Mouse (Mus musculus): ENCODE results near the gene Slc17a7.
"Not testable (repeated sequence)": the region's sequence is repeated elsewhere in the genome, so short reads cannot be mapped to it uniquely, and the experiment has no call there.

Slc17a7 gene

DNA sequence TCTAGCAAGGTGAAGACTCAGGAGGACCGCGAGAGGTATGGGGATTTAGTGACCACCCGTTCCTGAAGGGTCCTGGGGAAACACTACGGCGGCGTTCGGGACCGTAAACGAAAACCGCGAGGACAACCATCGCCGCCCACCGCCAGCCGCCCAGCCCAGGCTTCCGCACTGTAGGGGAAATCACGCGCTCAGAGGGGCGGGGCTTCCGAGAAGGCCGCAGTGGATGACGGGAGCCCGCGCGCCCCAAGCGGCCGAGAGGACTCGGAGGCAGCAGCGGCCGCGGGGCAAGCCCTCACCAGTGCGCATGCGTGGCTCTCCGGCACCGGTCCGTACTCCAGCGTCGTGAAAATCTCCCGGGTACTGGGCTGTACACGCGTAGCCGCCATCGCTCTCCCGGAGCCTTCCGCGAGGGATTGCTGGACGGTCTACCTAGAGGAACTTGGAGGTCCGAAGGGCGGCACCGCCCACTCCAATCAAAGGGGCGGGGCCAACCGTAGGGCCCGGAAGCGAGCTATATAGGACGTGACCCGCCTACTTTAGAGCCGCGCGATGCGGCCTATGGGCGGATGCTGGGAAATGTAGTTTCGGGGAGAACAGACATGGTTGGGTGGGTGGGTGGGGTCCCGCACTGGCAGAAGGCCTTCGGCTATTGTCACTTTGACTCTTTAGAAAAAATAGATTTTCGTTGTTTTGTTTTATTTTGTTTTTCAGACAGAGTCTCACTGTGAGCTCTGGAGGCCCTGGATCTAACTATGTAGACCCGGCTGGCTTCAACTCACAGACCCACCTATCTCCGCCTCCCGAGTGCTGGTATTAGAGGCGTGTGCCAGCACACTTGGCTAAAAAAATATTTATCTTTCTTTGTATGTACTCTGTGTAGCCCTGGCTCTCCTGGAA, 9.4 kb upstream of the Slc17a7 start, which contains the start of the genes Pih1d1 and Aldh16a1:
TSS of gene Pih1d1 (plus strand) at position 208 of the 897 bp plus-strand sequence.
TSS of gene Aldh16a1 (minus strand) at position 489 of the 897 bp plus-strand sequence.
- DNase-seq (ENCODE audit: low read depth, low spot score) = peak; percentile 91

DNA sequence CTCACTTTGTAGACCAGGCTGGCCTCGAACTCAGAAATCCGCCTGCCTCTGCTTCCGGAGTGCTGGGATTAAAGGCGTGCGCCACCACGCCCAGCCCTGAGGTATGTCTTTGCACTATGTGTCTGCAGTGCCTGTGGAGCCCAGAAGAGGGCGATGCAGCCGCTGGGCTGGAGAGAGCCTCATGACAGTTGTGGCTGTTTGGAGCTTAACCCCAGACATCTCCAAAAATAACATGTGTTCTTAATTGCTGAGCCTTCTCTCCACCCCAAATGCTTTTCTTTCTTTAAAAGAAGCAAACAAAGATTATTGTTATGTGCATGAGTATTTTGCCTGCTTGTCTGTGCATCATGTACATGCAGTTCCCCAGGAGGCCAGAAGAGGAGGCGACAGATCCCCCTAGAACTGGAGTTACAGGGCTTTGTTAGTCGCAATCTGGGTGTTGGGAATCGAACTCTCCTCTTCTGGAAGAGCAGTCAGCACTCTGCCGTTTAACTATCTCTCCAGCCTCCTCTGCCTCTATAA, 8.7 kb upstream of the Slc17a7 start:
- DNase-seq (ENCODE audit: low read depth, low spot score) = no peak

DNA sequence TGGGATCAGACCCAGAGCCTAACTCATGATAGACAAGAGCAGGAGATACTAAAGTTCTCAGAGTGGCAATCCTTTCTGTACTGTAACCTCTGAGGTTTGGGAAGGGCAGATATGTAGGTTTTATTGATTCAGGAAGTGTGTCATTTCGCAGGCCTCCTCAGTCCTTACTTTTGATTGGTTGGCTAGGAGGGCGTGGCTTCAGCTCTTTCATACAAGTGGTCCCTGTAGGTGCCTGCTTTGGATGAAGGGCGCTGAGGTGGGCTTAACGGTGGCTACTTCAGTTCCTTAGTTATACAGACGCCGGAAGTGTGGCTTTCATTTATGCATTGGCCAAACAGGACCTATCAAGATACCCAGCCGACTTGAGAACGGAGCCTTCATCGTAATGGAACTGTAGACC, 8.2 kb upstream of the Slc17a7 start:
- no peak for DNase-seq (ENCODE audit: low read depth, low spot score)

DNA sequence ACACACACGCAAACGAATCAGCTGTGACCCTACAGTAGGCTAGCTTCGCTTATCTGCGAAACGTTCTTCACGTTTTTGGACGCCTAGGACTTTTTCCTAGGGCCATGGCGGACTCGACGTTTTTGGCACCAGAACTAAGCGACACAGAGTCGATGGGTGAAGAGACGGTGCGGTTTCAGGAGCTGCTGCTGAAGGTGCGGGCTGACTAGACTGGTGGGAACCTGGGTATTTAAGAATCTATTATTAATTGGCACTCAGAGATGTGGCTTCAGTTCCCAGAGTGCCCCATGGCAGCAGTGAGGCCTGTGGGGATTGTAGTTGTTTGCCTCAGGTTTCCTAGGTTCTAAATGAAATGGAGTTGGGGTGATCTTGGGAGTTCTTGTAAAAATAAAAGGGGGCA, 7.5 kb upstream of the Slc17a7 start:
- DNase-seq (ENCODE audit: low read depth, low spot score) = no peak

DNA sequence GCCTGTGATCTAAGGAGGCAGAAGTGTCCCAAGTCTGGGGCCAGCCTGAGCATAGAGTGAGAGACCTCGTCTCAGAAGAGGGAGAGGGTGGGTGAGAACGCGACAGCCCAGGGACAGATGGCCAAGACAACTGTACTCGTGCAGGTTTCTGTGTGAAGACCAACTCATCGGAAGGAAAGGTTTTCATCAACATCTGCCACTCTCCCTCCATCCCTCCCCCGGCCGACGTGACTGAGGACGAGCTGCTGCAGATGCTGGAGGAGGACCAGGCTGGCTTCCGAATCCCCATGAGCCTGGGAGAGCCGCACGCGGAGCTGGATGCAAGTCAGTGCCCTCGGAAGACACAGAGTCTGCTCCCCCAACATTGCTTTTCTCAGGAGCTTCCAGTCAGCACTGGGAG, 6.3 kb upstream of the Slc17a7 start:
- no peak for DNase-seq (ENCODE audit: low read depth, low spot score)

DNA sequence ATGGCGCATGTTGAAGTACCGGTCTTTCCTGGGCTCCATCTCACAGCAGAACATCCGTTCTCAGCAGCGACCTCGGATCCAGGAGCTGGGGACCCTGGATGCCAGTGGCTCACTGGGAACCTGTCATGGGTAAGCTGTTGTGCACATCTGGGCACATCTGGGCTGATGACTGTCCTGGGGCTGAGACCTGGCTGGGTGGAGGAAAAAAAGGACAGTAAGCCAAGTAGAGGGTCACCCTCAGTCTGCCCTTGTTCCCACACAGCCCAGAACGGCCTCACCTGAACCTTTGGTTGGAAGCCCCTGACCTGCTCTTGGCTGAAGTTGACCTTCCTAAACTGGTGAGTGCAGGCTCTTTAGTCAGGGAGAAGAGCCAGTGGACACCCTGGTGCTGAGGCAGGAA, 4.8 kb upstream of the Slc17a7 start:
- DNase-seq (ENCODE audit: low read depth, low spot score) = no peak

DNA sequence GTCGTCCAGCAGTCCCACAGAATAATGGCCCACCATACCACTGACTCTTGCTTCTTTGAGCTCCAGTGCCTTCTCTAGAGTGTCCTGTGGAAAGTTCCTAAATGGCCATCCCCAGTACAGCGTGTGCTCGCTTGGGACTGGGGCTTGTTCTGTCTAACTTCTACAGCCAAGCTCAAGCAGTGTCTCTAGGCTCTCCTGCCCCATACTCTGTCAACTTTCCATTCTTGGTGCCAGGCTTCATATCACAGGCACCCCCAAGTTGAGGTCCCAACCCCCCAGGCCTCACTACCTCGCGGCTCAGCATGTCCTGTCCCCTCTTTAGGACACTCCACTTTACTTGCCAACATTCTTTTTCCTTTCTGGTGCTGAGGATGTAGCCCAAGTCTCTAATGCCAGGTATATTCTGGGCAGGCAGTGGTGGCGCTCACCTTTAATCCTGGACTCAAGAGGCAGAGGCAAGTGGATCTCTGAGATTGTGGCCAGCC, 3.4 kb upstream of the Slc17a7 start:
- no peak for DNase-seq (ENCODE audit: low read depth, low spot score)

DNA sequence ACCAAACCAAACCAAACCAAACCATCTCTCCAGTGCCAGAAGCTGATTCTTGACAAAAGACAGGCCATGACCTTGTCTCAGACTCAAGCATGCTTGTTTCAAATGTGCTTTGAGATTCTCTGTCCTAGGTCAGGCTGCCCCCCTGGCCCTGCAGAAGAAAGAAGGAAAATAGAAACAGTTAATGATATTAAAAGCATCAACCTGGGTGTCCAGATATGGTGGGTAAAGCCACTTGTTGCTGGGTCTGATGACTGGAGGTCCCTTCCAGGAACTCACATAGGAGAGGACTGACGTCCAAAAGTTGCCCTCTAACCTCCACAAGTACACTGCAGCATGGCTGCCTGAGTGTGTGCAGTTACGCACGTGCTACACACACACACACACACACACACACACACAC, 2.9 kb upstream of the Slc17a7 start:
- DNase-seq (ENCODE audit: low read depth, low spot score) = no peak

DNA sequence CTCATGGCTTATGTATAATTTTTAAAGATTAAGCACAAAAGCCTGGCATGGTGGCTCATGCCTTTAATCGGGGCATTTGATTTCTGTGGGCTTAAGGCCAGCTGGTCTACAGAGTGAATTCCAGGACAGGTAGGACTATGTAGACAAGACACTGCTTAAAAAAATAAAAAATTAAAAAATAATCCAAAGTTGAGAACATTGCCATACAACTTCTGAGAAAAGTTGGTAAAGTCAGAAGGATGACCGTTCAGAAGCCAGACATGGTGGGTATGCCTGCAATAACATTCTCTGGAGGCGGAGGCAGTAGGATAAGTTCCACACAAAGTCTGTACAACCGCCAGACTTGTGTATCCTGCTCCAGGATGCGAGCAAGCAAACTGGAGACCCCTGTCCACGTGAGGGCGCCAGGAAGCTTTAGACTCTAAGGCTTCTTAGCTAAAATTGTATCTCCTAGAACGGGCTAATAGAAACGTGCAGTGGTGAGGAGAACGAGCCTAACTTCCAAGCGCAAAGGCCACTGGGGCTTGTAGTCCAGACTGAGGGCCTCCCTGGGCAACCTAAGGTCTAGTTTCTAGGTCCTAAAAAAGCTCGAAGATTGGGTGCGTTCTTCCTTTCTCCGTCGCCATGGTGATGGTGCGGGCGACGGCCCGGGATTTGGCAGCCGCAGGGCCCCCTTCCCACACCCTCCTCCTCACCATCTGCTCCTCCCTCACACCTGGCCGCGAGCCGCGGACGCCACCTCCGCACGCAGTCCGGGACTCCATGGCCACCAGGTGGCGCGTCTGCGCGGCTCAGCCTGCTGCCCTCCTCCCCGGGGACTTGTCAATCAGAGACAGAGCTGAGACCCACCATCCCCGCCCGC, 1.9 kb upstream of the Slc17a7 start:
- DNase-seq (ENCODE audit: low read depth, low spot score) = peak; percentile 87

DNA sequence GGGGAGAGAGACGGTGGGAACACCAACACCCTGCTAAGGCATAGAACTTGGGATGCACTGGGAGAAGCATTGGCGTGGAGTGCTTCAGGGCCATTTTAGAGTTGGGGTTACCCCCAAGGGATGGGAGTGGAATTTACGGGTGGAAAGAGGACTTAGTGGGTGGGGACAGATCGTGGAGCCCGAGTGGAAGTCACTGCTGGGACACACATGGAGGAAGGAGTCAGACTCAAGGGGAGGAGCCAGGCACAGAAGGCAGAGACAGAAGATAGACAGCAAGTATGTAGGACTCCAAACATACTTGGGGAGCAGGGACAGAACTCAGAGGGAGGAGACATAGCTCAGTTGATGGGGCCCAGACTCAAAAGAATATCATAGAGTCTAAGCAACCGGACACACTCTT, 1.2 kb upstream of the Slc17a7 start:
- no peak for DNase-seq (ENCODE audit: low read depth, low spot score)

DNA sequence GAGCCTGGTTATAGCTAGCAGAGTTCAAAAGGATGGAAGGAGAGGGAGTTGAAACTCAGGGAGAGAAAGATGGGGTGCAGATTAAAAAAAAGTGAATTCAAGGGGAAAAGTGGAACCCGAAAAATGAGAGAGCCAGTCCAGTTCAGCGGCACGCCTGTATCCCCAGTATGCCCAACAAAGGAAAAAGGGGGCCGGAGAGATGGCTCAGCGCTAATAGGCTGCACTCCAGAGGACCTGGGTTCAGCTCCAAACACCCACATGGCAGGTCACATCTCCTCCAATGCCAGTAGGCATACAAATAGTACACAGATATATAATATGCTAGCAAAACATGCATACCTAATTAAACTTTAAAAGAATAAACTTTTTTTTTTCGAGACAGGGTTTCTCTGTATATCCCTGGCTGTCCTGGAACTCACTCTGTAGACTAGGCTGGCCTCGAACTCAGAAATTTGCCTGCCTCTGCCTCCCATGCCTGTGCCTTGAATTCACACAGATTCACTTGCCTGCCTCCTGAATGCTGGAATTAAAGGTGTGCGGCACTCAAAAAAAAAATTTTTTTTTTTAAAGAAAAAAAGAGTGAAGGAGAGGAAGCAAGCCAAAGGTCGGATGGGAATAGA, 643 bp upstream of the Slc17a7 start:
- DNase-seq (ENCODE audit: low read depth, low spot score) = no peak

DNA sequence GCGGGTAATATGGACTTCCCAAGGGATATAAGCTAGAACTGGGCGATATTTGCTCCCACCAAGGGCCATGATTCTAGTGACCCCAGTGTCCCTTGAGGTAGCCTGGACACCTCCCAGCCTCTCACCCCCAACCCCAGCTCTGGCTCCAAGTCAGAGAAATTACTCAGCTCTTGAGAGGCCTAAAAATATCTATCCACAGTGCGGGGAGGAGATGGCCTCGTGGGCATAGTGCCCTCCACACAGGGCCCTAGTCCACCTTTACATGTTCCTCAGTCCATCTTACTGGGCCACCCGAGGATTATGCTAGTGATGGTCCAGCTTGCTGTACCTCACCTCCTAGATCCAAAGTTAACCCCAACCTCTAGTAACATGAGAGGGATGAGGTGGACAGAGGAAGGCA, 1.1 kb downstream of the Slc17a7 start:
- DNase-seq (ENCODE audit: low read depth, low spot score) = no peak

DNA sequence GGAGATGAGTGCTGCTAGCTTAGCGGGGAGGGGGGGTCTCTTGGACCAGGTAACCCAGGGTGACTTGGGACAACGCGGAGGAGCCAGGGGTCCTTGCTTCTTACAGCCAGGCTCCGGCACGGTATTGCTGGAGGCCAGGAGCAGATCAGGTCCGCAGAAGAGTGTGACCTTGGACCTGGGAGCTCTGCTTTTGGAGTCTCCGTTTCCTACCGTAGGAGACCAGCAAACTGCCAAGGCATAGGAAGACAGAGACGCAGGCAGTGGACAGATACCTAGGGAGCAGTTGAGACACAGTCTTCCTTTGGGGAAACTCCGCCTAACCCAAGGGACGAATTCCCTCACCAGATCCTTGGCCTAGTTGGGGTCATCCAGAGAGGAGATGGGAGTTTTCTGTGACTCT, 2.0 kb downstream of the Slc17a7 start:
- no peak for DNase-seq (ENCODE audit: low read depth, low spot score)

DNA sequence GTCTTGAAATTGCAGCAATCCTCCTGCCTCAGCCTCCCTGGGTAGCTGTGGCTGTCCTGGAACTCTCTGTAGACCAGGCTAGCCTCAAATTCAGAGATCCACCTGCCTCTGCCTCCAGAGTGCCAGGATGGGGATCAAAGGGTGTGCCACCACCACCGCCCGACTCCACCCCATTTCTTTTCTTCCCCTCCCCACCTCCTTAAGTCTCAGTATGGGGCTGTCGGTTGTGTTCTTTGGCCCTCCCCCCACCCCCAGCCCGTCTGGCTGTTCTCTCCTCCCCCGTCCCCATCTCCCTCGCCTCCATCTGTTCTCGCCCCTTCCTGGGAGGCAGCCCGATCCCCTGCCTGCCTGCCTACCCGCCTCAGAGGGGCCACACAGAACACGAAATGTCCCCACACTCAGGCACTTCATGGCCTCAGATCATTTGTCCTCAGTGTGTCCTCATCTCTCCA, 3.2 kb downstream of the Slc17a7 start:
- no peak for DNase-seq (ENCODE audit: low read depth, low spot score)

DNA sequence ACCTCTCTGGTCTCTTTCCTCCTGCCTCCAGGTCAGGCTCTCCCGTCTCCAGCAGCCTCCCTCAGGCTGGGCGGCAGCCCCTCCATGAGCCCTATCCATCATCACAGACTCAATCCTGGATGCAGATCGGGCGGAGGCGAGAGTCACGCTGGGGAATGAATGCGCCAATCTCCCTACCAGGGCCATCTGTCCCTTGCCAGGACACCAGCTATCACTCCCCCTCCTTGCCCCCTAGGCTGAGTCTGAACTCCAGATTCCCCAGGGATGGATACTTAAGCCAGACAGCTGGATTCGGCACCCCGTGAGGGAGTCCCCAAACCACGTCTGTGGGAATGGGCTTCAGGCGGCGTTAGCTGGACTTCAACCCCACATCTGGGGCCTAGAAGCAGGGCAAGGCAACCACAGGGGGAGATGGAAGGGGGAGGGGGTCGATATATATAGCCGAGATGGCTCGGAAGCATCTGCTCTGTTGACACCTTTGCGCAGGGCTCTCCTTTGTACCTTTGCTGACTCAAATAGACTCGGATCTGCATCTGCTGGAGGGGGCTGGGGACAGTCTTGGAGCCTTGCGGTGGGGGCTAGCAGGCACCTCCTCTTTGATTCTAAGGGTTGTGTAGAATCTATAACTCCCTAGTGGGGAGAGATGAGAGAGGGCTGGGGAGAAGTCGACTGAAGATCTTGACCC, 4.2 kb downstream of the Slc17a7 start:
- DNase-seq (ENCODE audit: low read depth, low spot score) = no peak

DNA sequence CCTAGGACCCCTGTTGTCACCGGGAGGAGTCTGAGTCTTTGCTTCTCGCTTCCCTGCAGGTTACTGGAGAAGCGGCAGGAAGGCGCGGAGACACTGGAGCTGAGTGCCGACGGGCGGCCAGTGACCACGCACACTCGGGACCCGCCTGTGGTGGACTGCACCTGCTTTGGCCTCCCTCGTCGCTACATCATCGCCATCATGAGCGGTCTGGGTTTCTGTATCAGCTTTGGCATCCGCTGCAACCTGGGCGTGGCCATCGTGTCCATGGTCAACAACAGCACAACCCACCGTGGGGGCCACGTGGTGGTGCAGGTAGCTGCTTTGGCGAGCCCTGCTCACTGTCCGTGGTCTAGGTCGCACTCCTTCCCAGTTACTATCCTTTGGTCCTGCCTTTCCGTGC, 4.9 kb downstream of the Slc17a7 start:
- DNase-seq (ENCODE audit: low read depth, low spot score) = no peak

DNA sequence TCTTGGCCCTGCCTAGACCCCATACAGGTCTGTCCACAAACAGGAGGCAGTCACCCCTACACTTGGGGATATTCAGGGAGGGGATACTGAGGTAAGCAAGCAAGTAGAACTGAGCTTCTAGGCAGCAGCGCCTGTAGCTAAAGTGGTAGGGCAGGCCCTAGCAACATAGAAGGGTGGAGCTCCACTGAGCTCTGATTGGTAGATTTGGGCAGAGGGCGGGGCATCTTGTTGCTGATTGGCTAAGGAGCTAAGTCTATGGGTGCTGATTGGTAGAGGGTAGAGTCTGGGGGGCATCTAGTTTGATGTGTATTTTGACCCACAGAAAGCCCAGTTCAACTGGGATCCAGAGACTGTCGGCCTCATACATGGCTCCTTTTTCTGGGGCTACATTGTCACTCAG, 5.7 kb downstream of the Slc17a7 start:
- no peak for DNase-seq (ENCODE audit: low read depth, low spot score)

DNA sequence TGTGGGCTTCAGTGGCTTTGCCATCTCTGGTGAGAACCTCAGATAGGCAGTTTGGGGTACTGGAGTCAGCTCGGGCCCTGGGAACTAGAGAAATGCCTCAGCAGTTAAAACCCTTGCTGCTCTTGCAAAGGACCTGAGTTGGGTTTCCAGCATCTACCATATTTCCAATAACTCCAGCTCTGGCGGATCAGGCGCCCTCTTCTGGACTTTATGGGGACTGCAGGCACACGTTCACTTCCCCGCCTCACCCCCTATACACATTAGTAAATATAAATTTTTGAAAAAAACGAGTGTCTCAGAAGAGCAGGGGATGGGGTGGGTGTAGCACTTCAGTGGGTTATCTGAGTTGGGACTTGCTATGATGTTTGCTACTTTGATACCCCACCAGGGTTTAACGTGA, 9.2 kb downstream of the Slc17a7 start:
- no peak for DNase-seq (ENCODE audit: low read depth, low spot score)

DNA sequence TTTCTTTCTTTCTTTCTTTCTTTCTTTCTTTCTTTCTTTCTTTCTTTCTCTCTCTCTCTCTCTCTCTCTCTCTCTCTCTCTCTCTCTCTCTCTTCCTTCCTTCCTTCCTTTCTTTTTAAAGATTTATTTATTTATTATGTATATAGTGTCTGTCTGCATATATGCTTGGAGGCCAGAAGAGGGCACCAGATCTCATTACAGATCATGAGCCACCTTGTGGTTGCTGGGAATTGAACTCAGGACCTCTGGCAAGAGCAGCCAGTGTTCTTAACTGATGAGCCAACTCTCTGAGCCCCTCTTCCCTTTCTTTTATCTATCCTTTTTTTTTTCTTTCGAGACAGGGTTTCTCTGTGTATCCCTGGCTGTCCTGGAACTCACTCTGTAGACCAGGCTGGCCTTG, 10.0 kb downstream of the Slc17a7 start:
- not testable (repeated sequence) for DNase-seq (ENCODE audit: low read depth, low spot score)

DNA sequence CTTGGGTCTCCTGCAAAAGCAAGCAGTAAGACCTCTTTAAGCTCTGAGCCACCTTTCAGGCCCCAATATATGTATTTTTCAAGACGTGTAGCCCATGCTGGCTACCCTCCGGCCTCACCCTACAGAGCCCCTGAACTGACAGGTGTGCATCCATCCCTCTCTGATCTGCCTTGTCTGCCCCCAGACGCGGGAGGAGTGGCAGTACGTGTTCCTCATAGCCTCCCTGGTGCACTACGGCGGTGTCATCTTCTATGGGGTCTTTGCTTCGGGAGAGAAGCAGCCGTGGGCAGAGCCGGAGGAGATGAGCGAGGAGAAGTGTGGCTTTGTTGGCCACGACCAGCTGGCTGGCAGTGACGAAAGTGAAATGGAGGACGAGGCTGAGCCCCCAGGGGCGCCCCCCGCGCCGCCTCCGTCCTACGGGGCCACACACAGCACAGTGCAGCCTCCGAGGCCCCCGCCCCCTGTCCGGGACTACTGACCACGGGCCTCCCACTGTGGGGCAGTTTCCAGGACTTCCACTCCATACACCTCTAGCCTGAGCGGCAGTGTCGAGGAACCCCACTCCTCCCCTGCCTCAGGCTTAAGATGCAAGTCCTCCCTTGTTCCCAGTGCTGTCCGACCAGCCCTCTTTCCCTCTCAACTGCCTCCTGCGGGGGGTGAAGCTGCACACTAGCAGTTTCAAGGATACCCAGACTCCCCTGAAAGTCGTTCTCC, 11.0 kb downstream of the Slc17a7 start:
- no peak for DNase-seq (ENCODE audit: low read depth, low spot score)

Data from forelimb bud, embryonic 11.5 days (tissue).